Mouse (Mus musculus): ENCODE data around the gene Sorcs3. TPM values are rescaled to one million over a fixed set of nuclear protein-coding genes. Genes with fewer than 3 reads are reported as not detected.

Sorcs3 gene
- polyA plus RNA-seq, 1 experiment from 2014 or later: 0.45 TPM

DNA sequence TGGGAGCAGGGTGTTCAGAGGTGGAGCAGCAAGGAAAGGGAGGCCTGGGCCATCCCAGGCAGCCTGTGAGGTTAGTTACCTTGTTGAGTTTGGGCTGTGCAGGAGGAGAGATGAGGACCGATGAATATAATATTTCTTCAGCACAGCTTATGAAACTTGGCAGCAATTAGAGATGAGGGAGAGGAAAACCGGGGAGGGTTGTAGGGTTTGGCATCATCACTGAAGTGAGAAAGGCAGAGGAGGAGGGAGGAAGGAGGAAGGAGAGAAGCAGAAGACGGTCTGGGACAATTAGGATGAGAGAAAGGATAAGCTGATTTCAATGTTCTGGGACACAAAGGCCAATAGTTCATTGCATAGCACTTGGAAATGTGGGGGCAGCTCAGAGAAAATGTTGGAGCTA, 256.6 kb downstream of the Sorcs3 start:
- Histone ChIP-seq H3K9ac (ENCODE audit: low read depth, low read length) (no peak overlapping the region), H3K36me3 (ENCODE audit: control insufficient read depth, insufficient read depth, low read length) (no peaks in the 10 kb centered on the region), H3K27ac (ENCODE audit: low read length) (no peak overlapping the region), H3K27me3 (replicated peaks; ENCODE audit: control insufficient read depth, insufficient read depth, low read length) (no peaks in the 10 kb centered on the region), H3K4me1 (ENCODE audit: control insufficient read depth, insufficient read depth, low read length) (no peaks in the 10 kb centered on the region), H3K4me2 (ENCODE audit: low read depth, low read length) (no peak overlapping the region), H3K9me3 (ENCODE audit: control insufficient read depth, low read length) (no peaks in the 10 kb centered on the region), H3K4me3 (ENCODE audit: low read length) (no peak overlapping the region)
- no peak for ATAC-seq
- WGBS: 85% methylated on average over 3 of the region's 3 CpGs

DNA sequence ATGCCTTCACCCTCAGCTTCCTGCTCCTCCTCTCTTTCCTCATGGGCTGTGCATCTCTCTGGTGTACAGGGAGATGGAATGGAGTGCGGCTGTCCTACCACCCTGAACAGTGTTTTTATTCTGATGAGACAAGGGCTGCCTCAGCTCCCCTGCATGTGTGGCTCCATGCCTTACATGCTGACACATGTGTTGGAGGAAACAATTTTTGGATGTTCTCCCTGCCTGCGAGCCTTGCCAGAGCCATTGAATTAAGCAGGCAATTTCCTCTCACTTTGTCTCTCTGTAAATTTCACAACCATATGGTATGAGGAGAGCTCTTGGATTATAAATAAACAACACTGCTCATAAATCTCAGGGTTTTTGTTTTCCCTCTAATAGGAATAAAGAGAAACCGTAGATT, 257.7 kb downstream of the Sorcs3 start:
- no peaks in the 10 kb centered on the region for H3K9me3 ChIP-seq (ENCODE audit: control insufficient read depth, low read length)
- 58% methylated on average over 3 of the region's 3 CpGs for WGBS
- H3K4me1 ChIP-seq (ENCODE audit: control insufficient read depth, insufficient read depth, low read length): no peaks in the 10 kb centered on the region
- H3K27me3 ChIP-seq (replicated peaks; ENCODE audit: control insufficient read depth, insufficient read depth, low read length): no peaks in the 10 kb centered on the region
- no peak overlapping the region for H3K27ac ChIP-seq (ENCODE audit: low read length)
- H3K9ac ChIP-seq (ENCODE audit: low read depth, low read length): no peak overlapping the region
- H3K4me3 ChIP-seq (ENCODE audit: low read length): no peak overlapping the region
- no peaks in the 10 kb centered on the region for H3K36me3 ChIP-seq (ENCODE audit: control insufficient read depth, insufficient read depth, low read length)
- no peak for ATAC-seq
- H3K4me2 ChIP-seq (ENCODE audit: low read depth, low read length): no peak overlapping the region

DNA sequence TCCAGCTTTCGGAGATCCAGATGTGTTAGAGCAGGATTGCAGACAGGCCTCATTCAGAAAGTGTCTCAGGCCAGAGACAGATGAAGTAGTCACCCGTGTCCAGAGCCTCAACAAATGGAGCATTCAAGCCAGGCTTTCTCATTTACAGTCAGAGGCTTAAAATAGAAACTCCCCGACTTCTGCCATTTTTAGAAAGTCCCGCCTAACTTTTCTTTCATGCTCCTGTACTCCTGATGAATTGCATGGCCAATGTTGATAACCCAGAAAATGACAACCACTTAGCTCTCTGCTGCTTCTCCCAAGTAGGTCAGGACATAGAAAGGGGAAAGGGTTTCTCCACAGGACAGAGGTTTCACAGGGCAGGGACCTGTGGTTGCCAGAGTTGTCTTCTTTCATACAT, 261.6 kb downstream of the Sorcs3 start:
- no peaks in the 10 kb centered on the region for H3K36me3 ChIP-seq (ENCODE audit: control insufficient read depth, insufficient read depth, low read length)
- no peaks in the 10 kb centered on the region for H3K4me1 ChIP-seq (ENCODE audit: control insufficient read depth, insufficient read depth, low read length)
- H3K9ac ChIP-seq (ENCODE audit: low read depth, low read length): no peak overlapping the region
- no peaks in the 10 kb centered on the region for H3K9me3 ChIP-seq (ENCODE audit: control insufficient read depth, low read length)
- H3K27ac ChIP-seq (ENCODE audit: low read length): no peak overlapping the region
- H3K4me2 ChIP-seq (ENCODE audit: low read depth, low read length): no peak overlapping the region
- no peaks in the 10 kb centered on the region for H3K27me3 ChIP-seq (replicated peaks; ENCODE audit: control insufficient read depth, insufficient read depth, low read length)
- H3K4me3 ChIP-seq (ENCODE audit: low read length): no peak overlapping the region
- 63% methylated on average over 4 of the region's 4 CpGs for WGBS
- no peak for ATAC-seq

DNA sequence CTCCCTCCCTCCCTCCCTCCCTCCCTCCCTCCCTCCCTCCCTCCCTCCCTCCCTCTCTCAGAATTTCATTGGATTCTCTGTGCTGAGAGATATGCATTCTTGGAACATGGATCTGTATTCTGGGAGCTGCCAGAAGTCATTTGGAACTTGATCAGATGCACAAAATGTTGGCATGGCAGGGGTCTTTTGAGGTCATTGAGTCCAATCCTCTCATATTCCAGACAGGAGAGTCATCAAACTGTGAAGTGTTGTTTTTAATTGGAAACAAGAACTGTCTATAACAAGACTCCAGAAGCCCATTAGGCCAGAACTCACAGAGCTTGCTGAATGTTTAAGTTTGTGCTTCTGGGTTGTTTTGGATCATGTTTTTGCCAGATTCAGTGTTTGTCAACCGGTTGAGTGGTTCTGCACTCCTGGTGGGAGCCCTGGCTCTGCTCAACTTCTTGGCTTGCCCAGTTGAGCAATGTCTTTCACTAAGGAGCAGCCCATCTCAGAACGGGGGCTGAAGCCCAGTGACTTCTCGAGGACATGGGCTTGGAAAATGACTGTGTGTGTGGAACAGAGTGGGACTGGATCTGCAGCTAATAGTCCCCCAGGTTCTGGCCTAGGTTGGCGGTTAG, 264.1 kb downstream of the Sorcs3 start:
- WGBS: 88% methylated on average over 4 of the region's 4 CpGs
- H3K27ac ChIP-seq (ENCODE audit: low read length): no peak overlapping the region
- no peak overlapping the region for H3K9ac ChIP-seq (ENCODE audit: low read depth, low read length)
- H3K36me3 ChIP-seq (ENCODE audit: control insufficient read depth, insufficient read depth, low read length): no peaks in the 10 kb centered on the region
- no peaks in the 10 kb centered on the region for H3K9me3 ChIP-seq (ENCODE audit: control insufficient read depth, low read length)
- no peaks in the 10 kb centered on the region for H3K4me1 ChIP-seq (ENCODE audit: control insufficient read depth, insufficient read depth, low read length)
- no peak overlapping the region for H3K4me3 ChIP-seq (ENCODE audit: low read length)
- no peaks in the 10 kb centered on the region for H3K27me3 ChIP-seq (replicated peaks; ENCODE audit: control insufficient read depth, insufficient read depth, low read length)
- H3K4me2 ChIP-seq (ENCODE audit: low read depth, low read length): no peak overlapping the region
- ATAC-seq: no peak

DNA sequence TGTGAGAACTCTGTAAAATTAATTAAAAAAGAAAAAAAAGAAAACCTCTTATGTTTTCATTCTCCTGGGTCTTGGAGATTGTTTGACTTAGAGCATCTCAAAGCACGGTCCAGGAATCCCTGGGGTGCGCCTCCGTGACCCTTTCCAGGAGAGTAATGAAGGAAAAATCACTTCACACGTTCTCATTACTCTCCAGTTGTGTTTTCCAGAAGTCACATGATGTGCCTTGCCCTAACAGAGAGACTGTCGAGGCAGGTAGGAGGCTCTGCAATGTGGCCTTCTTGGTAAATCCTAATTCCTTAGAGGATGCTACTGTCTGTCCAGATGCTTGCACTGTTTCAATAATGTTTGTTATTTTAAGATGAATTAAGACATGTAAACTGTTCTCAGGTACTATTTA, 266.1 kb downstream of the Sorcs3 start:
- H3K27ac ChIP-seq (ENCODE audit: low read length): no peak overlapping the region
- H3K4me2 ChIP-seq (ENCODE audit: low read depth, low read length): no peak overlapping the region
- WGBS: 71% methylated on average over 5 of the region's 5 CpGs
- H3K4me1 ChIP-seq (ENCODE audit: control insufficient read depth, insufficient read depth, low read length): no peaks in the 10 kb centered on the region
- H3K27me3 ChIP-seq (replicated peaks; ENCODE audit: control insufficient read depth, insufficient read depth, low read length): no peaks in the 10 kb centered on the region
- no peak overlapping the region for H3K4me3 ChIP-seq (ENCODE audit: low read length)
- no peak overlapping the region for H3K9ac ChIP-seq (ENCODE audit: low read depth, low read length)
- no peaks in the 10 kb centered on the region for H3K36me3 ChIP-seq (ENCODE audit: control insufficient read depth, insufficient read depth, low read length)
- no peak for ATAC-seq
- H3K9me3 ChIP-seq (ENCODE audit: control insufficient read depth, low read length): no peaks in the 10 kb centered on the region

GRCm38 (mm10) chr19:48475784-48476410, 270.1 kb downstream of the Sorcs3 start:
- no peak overlapping the region for H3K27ac ChIP-seq (ENCODE audit: low read length)
- no peak overlapping the region for H3K4me3 ChIP-seq (ENCODE audit: low read length)
- no peaks in the 10 kb centered on the region for H3K27me3 ChIP-seq (replicated peaks; ENCODE audit: control insufficient read depth, insufficient read depth, low read length)
- no peaks in the 10 kb centered on the region for H3K36me3 ChIP-seq (ENCODE audit: control insufficient read depth, insufficient read depth, low read length)
- no peak overlapping the region for H3K9ac ChIP-seq (ENCODE audit: low read depth, low read length)
- no peaks in the 10 kb centered on the region for H3K4me1 ChIP-seq (ENCODE audit: control insufficient read depth, insufficient read depth, low read length)
- 75% methylated on average over 6 of the region's 6 CpGs for WGBS
- no peaks in the 10 kb centered on the region for H3K9me3 ChIP-seq (ENCODE audit: control insufficient read depth, low read length)
- H3K4me2 ChIP-seq (ENCODE audit: low read depth, low read length): no peak overlapping the region
- no peak for ATAC-seq

DNA sequence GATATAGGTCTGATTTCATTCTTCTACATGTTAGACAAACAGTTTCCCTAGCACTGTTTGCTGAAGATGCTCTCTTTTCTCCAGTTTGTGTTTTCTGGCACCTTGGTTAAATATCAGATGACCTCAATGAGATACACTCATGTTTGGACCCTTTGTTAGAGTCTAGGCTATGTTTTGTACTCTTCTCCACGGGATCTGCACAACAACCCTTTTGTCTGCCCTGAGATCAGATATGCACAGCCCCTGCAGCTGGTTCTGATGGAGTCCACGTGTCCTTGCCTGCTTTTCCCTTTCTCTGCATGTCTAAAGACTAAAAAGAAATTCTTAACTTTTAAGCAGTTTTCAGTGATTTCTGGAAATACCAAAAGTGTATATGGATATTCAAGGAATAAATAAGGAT, 273.0 kb downstream of the Sorcs3 start:
- ATAC-seq: no peak
- Histone ChIP-seq H3K27me3 (replicated peaks; ENCODE audit: control insufficient read depth, insufficient read depth, low read length) (no peaks in the 10 kb centered on the region), H3K36me3 (ENCODE audit: control insufficient read depth, insufficient read depth, low read length) (no peaks in the 10 kb centered on the region), H3K9ac (ENCODE audit: low read depth, low read length) (no peak overlapping the region), H3K27ac (ENCODE audit: low read length) (no peak overlapping the region), H3K4me1 (ENCODE audit: control insufficient read depth, insufficient read depth, low read length) (no peaks in the 10 kb centered on the region), H3K4me2 (ENCODE audit: low read depth, low read length) (no peak overlapping the region), H3K4me3 (ENCODE audit: low read length) (no peak overlapping the region), H3K9me3 (ENCODE audit: control insufficient read depth, low read length) (no peaks in the 10 kb centered on the region)
- 59% methylated on average over 2 of the region's 2 CpGs for WGBS

- Histone ChIP-seq H3K9ac (ENCODE audit: low read depth, low read length) (no peak overlapping the region), H3K36me3 (ENCODE audit: control insufficient read depth, insufficient read depth, low read length) (no peaks in the 10 kb centered on the region), H3K27me3 (replicated peaks; ENCODE audit: control insufficient read depth, insufficient read depth, low read length) (no peaks in the 10 kb centered on the region), H3K9me3 (ENCODE audit: control insufficient read depth, low read length) (no peaks in the 10 kb centered on the region), H3K27ac (ENCODE audit: low read length) (no peak overlapping the region), H3K4me1 (ENCODE audit: control insufficient read depth, insufficient read depth, low read length) (no peaks in the 10 kb centered on the region), H3K4me2 (ENCODE audit: low read depth, low read length) (no peak overlapping the region), H3K4me3 (ENCODE audit: low read length) (no peak overlapping the region)
- 59% methylated on average over 3 of the region's 3 CpGs for WGBS
- no peak for ATAC-seq
These were observed 277.1 kb downstream of the Sorcs3 start for GRCm38 (mm10) chr19:48482946-48483345.

- H3K27ac ChIP-seq (ENCODE audit: low read length): no peak overlapping the region
- H3K9ac ChIP-seq (ENCODE audit: low read depth, low read length): no peak overlapping the region
- no peak overlapping the region for H3K4me3 ChIP-seq (ENCODE audit: low read length)
- H3K9me3 ChIP-seq (ENCODE audit: control insufficient read depth, low read length): no peaks in the 10 kb centered on the region
- ATAC-seq: no peak
- H3K27me3 ChIP-seq (replicated peaks; ENCODE audit: control insufficient read depth, insufficient read depth, low read length): no peaks in the 10 kb centered on the region
- no peaks in the 10 kb centered on the region for H3K36me3 ChIP-seq (ENCODE audit: control insufficient read depth, insufficient read depth, low read length)
- no peaks in the 10 kb centered on the region for H3K4me1 ChIP-seq (ENCODE audit: control insufficient read depth, insufficient read depth, low read length)
- 44% methylated on average over 3 of the region's 3 CpGs for WGBS
- no peak overlapping the region for H3K4me2 ChIP-seq (ENCODE audit: low read depth, low read length)
These were observed 285.3 kb downstream of the Sorcs3 start for GRCm38 (mm10) chr19:48491111-48491510.
